Mouse (Mus musculus) lung, embryonic 16.5 days (tissue): Measurements from ENCODE around the gene Nol10. TPM values are rescaled to one million over a fixed set of nuclear protein-coding genes. Genes with fewer than 3 reads are reported as not detected.

Experiments
- ATAC-seq: fragments of 200-750 bp; cut with Nextera tagmentation; 2 replicates; pipeline ENCODE4 v1.8.0; 2017; ENCODE audit warnings: low read depth, mild to moderate bottlenecking, moderate library complexity
- H3K27ac ChIP-seq: fragments of 300-500 bp; sonication (generic); 2 replicates; pipeline ENCODE4 v1.5.1; 2014; ENCODE audit warnings: mild to moderate bottlenecking, control low read depth, low read length
- H3K27me3 ChIP-seq: fragments of 300-500 bp; sonication (generic); 2 replicates; pipeline ENCODE4 v1.6.1; 2014; ENCODE audit warnings: low read depth, low read length, mixed read lengths; ENCODE audit not compliant: control insufficient read depth, insufficient read depth
- H3K36me3 ChIP-seq: fragments of 300-500 bp; sonication (generic); 2 replicates; pipeline ENCODE4 v1.6.1; 2014; ENCODE audit warnings: low read length; ENCODE audit not compliant: control insufficient read depth, insufficient read depth
- H3K4me1 ChIP-seq: fragments of 300-500 bp; sonication (generic); replicated peaks from 2 replicates; pipeline ENCODE4 v1.6.1; 2014; ENCODE audit warnings: low read length, mixed read lengths; ENCODE audit not compliant: control insufficient read depth, insufficient read depth
- H3K4me2 ChIP-seq: fragments of 300-500 bp; sonication (generic); 2 replicates; pipeline ENCODE4 v1.6.1; 2014; ENCODE audit warnings: low read depth, low read length, control low read depth
- H3K4me3 ChIP-seq: fragments of 300-500 bp; sonication (generic); 2 replicates; pipeline ENCODE4 v1.5.1; 2014; ENCODE audit warnings: mild to moderate bottlenecking, low read length, control low read depth
- H3K9ac ChIP-seq: fragments of 300-500 bp; sonication (generic); 2 replicates; pipeline ENCODE4 v1.6.1; 2014; ENCODE audit warnings: low read length, control low read depth
- H3K9me3 ChIP-seq: fragments of 300-500 bp; sonication (generic); 2 replicates; pipeline ENCODE4 v1.6.1; 2016; ENCODE audit warnings: low read length; ENCODE audit not compliant: control insufficient read depth
- WGBS: fragments of 180-500 bp; shearing (Covaris S2); extraction: QIAGEN DNeasy Blood & Tissue Kit; methylation state at CpG from one replicate; pipeline ENCODE4 v1.1.7; 2014; 5-methylcytosine and 5-hydroxymethylcytosine counted together
- polyA plus RNA-seq: library from polyadenylated mRNA; unstranded; fragments of >200 nt; fragmentation: Nextera tagmentation; extraction: Ambion mirVana; gene quantifications from 2 replicates; pipeline ENCODE4 v1.2.1, GENCODE M21; 2015

Nol10 gene
- polyA plus RNA-seq, 1 experiment from 2014 or later, result 20.8 TPM

GRCm38 (mm10) chr12:17390036-17390435 lies 41.8 kb downstream of the Nol10 start:
- no peaks in the 10 kb centered on the region for H3K36me3 ChIP-seq
- no peak overlapping the region for H3K4me3 ChIP-seq
- H3K9ac ChIP-seq, result no peak overlapping the region
- peak; percentile 45 for ATAC-seq
- H3K27ac ChIP-seq, result no peak overlapping the region; the same call in 1 of the 2 replicates
- peaks cover 9% of the 10 kb centered on the region for H3K4me1 ChIP-seq
- no peaks in the 10 kb centered on the region for H3K27me3 ChIP-seq
- no peaks in the 10 kb centered on the region for H3K9me3 ChIP-seq
- no peak overlapping the region for H3K4me2 ChIP-seq

GRCm38 (mm10) chr12:17390510-17390909 lies 42.3 kb downstream of the Nol10 start:
- ATAC-seq, result peak; percentile 62
- Histone ChIP-seq H3K9me3 (no peaks in the 10 kb centered on the region), H3K4me1 (peaks cover 9% of the 10 kb centered on the region), H3K9ac (no peak overlapping the region), H3K4me3 (no peak overlapping the region), H3K36me3 (no peaks in the 10 kb centered on the region), H3K27me3 (no peaks in the 10 kb centered on the region), H3K4me2 (no peak overlapping the region), H3K27ac (peak overlapping the region; percentile 7; the same call in 1 of the 2 replicates)
- WGBS, result 46% methylated on average over 4 of the region's 4 CpGs

- Histone ChIP-seq H3K27ac (no peak overlapping the region), H3K9me3 (no peaks in the 10 kb centered on the region), H3K4me2 (no peak overlapping the region), H3K9ac (no peak overlapping the region), H3K36me3 (no peaks in the 10 kb centered on the region), H3K4me3 (no peak overlapping the region), H3K27me3 (no peaks in the 10 kb centered on the region), H3K4me1 (no peaks in the 10 kb centered on the region)
- 70% methylated on average over 13 of the region's 13 CpGs for WGBS
- ATAC-seq, result no peak
Measured at GRCm38 (mm10) chr12:17393148-17393547, 44.9 kb downstream of the Nol10 start.

GRCm38 (mm10) chr12:17397150-17397549 lies 48.9 kb downstream of the Nol10 start:
- Histone ChIP-seq H3K9me3 (no peaks in the 10 kb centered on the region), H3K4me1 (no peaks in the 10 kb centered on the region), H3K4me3 (no peak overlapping the region), H3K27me3 (no peaks in the 10 kb centered on the region), H3K4me2 (no peak overlapping the region), H3K36me3 (peaks cover 5% of the 10 kb centered on the region; the same call in 1 of the 2 replicates), H3K27ac (no peak overlapping the region), H3K9ac (no peak overlapping the region)
- WGBS, result 80% methylated on average over 2 of the region's 2 CpGs
- no peak for ATAC-seq

GRCm38 (mm10) chr12:17401419-17401818 lies 53.2 kb downstream of the Nol10 start:
- H3K27ac ChIP-seq, result peak overlapping the region; percentile 43; the same call in 1 of the 2 replicates
- no peaks in the 10 kb centered on the region for H3K4me1 ChIP-seq
- 75% methylated on average over 1 of the region's 1 CpGs for WGBS
- H3K4me2 ChIP-seq, result no peak overlapping the region
- H3K27me3 ChIP-seq, result no peaks in the 10 kb centered on the region
- H3K9me3 ChIP-seq, result no peaks in the 10 kb centered on the region
- peaks cover 12% of the 10 kb centered on the region for H3K36me3 ChIP-seq
- no peak overlapping the region for H3K9ac ChIP-seq
- H3K4me3 ChIP-seq, result no peak overlapping the region
- ATAC-seq, result no peak

GRCm38 (mm10) chr12:17402116-17402515 lies 53.9 kb downstream of the Nol10 start:
- ATAC-seq, result no peak
- H3K27me3 ChIP-seq, result no peaks in the 10 kb centered on the region
- WGBS, result 66% methylated on average over 3 of the region's 3 CpGs

GRCm38 (mm10) chr12:17403998-17404397 lies 55.7 kb downstream of the Nol10 start:
- no peaks in the 10 kb centered on the region for H3K4me1 ChIP-seq
- H3K9me3 ChIP-seq, result no peaks in the 10 kb centered on the region
- no peaks in the 10 kb centered on the region for H3K27me3 ChIP-seq
- H3K9ac ChIP-seq, result no peak overlapping the region
- H3K36me3 ChIP-seq, result peaks cover 15% of the 10 kb centered on the region
- no peak overlapping the region for H3K4me3 ChIP-seq
- H3K27ac ChIP-seq, result no peak overlapping the region
- no peak overlapping the region for H3K4me2 ChIP-seq
- ATAC-seq, result no peak
- WGBS, result 92% methylated on average over 4 of the region's 4 CpGs

More at GRCm38 (mm10) chr12:17402116-17402515, 53.9 kb downstream of the Nol10 start:
- peaks cover 12% of the 10 kb centered on the region for H3K36me3 ChIP-seq
- no peak overlapping the region for H3K4me2 ChIP-seq
- H3K9ac ChIP-seq, result no peak overlapping the region
- no peak overlapping the region for H3K27ac ChIP-seq
- H3K4me1 ChIP-seq, result no peaks in the 10 kb centered on the region
- H3K9me3 ChIP-seq, result no peaks in the 10 kb centered on the region
- H3K4me3 ChIP-seq, result no peak overlapping the region

GRCm38 (mm10) chr12:17406825-17407224 lies 58.6 kb downstream of the Nol10 start:
- Histone ChIP-seq H3K4me2 (no peak overlapping the region), H3K4me3 (no peak overlapping the region), H3K9ac (no peak overlapping the region), H3K27ac (no peak overlapping the region), H3K27me3 (no peaks in the 10 kb centered on the region), H3K36me3 (peaks cover 13% of the 10 kb centered on the region), H3K4me1 (no peaks in the 10 kb centered on the region), H3K9me3 (no peaks in the 10 kb centered on the region)
- ATAC-seq, result no peak
- WGBS, result 94% methylated on average over 4 of the region's 4 CpGs

GRCm38 (mm10) chr12:17408312-17408711 lies 60.1 kb downstream of the Nol10 start:
- Histone ChIP-seq H3K36me3 (peaks cover 9% of the 10 kb centered on the region), H3K27ac (no peak overlapping the region), H3K9me3 (no peaks in the 10 kb centered on the region), H3K27me3 (no peaks in the 10 kb centered on the region), H3K4me1 (no peaks in the 10 kb centered on the region), H3K9ac (no peak overlapping the region), H3K4me3 (no peak overlapping the region), H3K4me2 (no peak overlapping the region)
- WGBS, result 91% methylated on average over 7 of the region's 7 CpGs
- no peak for ATAC-seq

- Histone ChIP-seq H3K27ac (no peak overlapping the region), H3K4me1 (no peaks in the 10 kb centered on the region), H3K4me2 (no peak overlapping the region), H3K9ac (no peak overlapping the region), H3K9me3 (no peaks in the 10 kb centered on the region), H3K36me3 (peaks cover 5% of the 10 kb centered on the region), H3K27me3 (no peaks in the 10 kb centered on the region), H3K4me3 (no peak overlapping the region)
- 71% methylated on average over 2 of the region's 2 CpGs for WGBS
- ATAC-seq, result no peak
Measured at GRCm38 (mm10) chr12:17411242-17411641, 63.0 kb downstream of the Nol10 start.
